Mouse (Mus musculus) forebrain, embryonic 14.5 days (tissue): ENCODE measurements around the gene Sva. TPM values are rescaled to one million over a fixed set of nuclear protein-coding genes. Genes with fewer than 3 reads are reported as not detected.

ENCODE experiments used
- ATAC-seq: fragments of 200-750 bp; cut with Nextera tagmentation; 2 replicates; pipeline ENCODE4 v1.8.0; 2017; ENCODE audit warnings: mild to moderate bottlenecking, moderate library complexity
- DNase-seq: peaks from one replicate; pipeline ENCODE4 v3.0.0-alpha.2; 2015; ENCODE audit warnings: low spot score
- H3K27ac ChIP-seq: fragments of 300-500 bp; sonication (generic); 2 replicates; pipeline ENCODE4 v1.5.1; 2014; ENCODE audit warnings: low read depth, mild to moderate bottlenecking, control low read depth, low read length, moderate library complexity
- H3K27me3 ChIP-seq: fragments of 300-500 bp; sonication (generic); replicated peaks from 2 replicates; pipeline ENCODE4 v1.6.1; 2014; ENCODE audit warnings: low read length, control low read depth, mixed read lengths; ENCODE audit not compliant: control insufficient read depth, insufficient read depth
- H3K36me3 ChIP-seq: fragments of 300-500 bp; sonication (generic); 2 replicates; pipeline ENCODE4 v1.6.1; 2014; ENCODE audit warnings: low read length, control low read depth; ENCODE audit not compliant: control insufficient read depth, insufficient read depth
- H3K4me1 ChIP-seq: fragments of 300-500 bp; sonication (generic); 2 replicates; pipeline ENCODE4 v1.6.1; 2014; ENCODE audit warnings: antibody characterized with exemption, low read length, control low read depth; ENCODE audit not compliant: control insufficient read depth, insufficient read depth
- H3K4me2 ChIP-seq: fragments of 300-500 bp; sonication (generic); 2 replicates; pipeline ENCODE4 v1.6.1; 2014; ENCODE audit warnings: mild to moderate bottlenecking, control low read depth, low read length
- H3K4me3 ChIP-seq: fragments of 300-500 bp; sonication (generic); 2 replicates; pipeline ENCODE4 v1.5.1; 2014; ENCODE audit warnings: low read depth, low read length, control low read depth
- H3K9ac ChIP-seq: fragments of 300-500 bp; sonication (generic); 2 replicates; pipeline ENCODE4 v1.6.1; 2014; ENCODE audit warnings: mild to moderate bottlenecking, low read length, control low read depth, moderate library complexity
- H3K9me3 ChIP-seq: fragments of 300-500 bp; sonication (generic); replicated peaks from 2 replicates; pipeline ENCODE4 v1.6.1; 2016; ENCODE audit warnings: low read length, control low read depth, mixed read lengths; ENCODE audit not compliant: control insufficient read depth
- polyA plus RNA-seq: library from polyadenylated mRNA; unstranded; fragments of >200 nt; fragmentation: Nextera tagmentation; extraction: Ambion mirVana; gene quantifications from 2 replicates; pipeline ENCODE4 v1.2.1, GENCODE M21; 2014

Sva gene
- polyA plus RNA-seq, result not detected in 2 replicates

DNA sequence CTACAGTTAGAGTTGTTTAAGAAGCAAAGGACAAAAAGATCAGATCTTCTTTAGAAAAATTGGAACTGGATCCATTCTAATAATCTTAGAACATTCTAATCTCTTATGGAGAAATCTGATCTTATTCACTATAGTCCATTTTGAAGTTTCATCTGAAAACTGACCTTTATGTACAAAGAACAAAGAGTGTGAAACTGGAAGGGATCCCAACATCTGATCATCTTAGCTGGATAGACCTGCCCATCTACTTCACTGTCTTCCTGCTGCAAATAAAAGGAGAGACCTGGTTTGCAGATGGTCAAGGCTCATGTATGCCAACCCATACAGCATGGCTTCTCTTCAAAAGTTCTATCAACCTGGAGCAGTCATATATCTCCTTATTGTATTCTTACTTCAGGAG lies at the start of gene Sva:
Sva (plus strand) TSS at position 301 of the 400 bp plus-strand sequence.
- Histone ChIP-seq H3K4me1 (no peaks in the 10 kb centered on the region), H3K36me3 (no peaks in the 10 kb centered on the region), H3K27ac (no peak within 1 kb of the TSS), H3K9ac (no peak within 1 kb of the TSS), H3K9me3 (no peaks in the 10 kb centered on the region), H3K4me3 (no peak within 1 kb of the TSS), H3K4me2 (no peak within 1 kb of the TSS), H3K27me3 (no peaks in the 10 kb centered on the region)
- no peak for ATAC-seq
- DNase-seq, result no peak

Other genes with a start within 250 kb of the Sva start
- not detected in 2 replicates for gene Pip, start 190.9 kb upstream of the Sva start, polyA plus RNA-seq
- gene Sval2, start 185.4 kb upstream of the Sva start, polyA plus RNA-seq, result not detected in 2 replicates
- gene Sval1, start 86.8 kb upstream of the Sva start, polyA plus RNA-seq, result not detected in 2 replicates
- gene Sval3, start 70.3 kb upstream of the Sva start, polyA plus RNA-seq, result not detected in 2 replicates
- not detected in 2 replicates for gene Tas2r139, start 102.5 kb downstream of the Sva start, polyA plus RNA-seq
- not detected in 2 replicates for gene Tas2r144, start 176.9 kb downstream of the Sva start, polyA plus RNA-seq
- gene Gstk1, start 207.5 kb downstream of the Sva start, polyA plus RNA-seq, result 9.9 and 13.1 TPM in 2 replicates
- gene Tmem139, start 223.6 kb downstream of the Sva start, polyA plus RNA-seq, result not detected in 2 replicates
- gene Casp2, start 226.6 kb downstream of the Sva start, polyA plus RNA-seq, result 61.3 and 65.4 TPM in 2 replicates
- gene Clcn1, start 248.3 kb downstream of the Sva start, polyA plus RNA-seq, result 1.3 and 1.6 TPM in 2 replicates